Mouse (Mus musculus): Measurements from ENCODE around the gene Prpf18.
"Not testable (repeated sequence)": the region's sequence is repeated elsewhere in the genome, so short reads cannot be mapped to it uniquely, and the experiment has no call there.

Prpf18 gene

GRCm38 (mm10) chr2:4651500-4652285, at the start of gene Prpf18:
Prpf18 (minus strand) TSS chr2:4652113.
- DNase-seq = peak; percentile 83

- DNase-seq = no peak
Observed at GRCm38 (mm10) chr2:4679886-4680285, 28.0 kb upstream of the Prpf18 start.

- DNase-seq = no peak
Observed at GRCm38 (mm10) chr2:4671636-4672035, 19.7 kb upstream of the Prpf18 start.

GRCm38 (mm10) chr2:4669701-4670100, 17.8 kb upstream of the Prpf18 start:
- no peak for DNase-seq

- DNase-seq = no peak
Observed at GRCm38 (mm10) chr2:4668626-4669025, 16.7 kb upstream of the Prpf18 start.

GRCm38 (mm10) chr2:4660677-4661076, 8.8 kb upstream of the Prpf18 start:
- no peak for DNase-seq

GRCm38 (mm10) chr2:4649646-4650045, 2.3 kb downstream of the Prpf18 start:
- DNase-seq = no peak

- DNase-seq = no peak
Observed at GRCm38 (mm10) chr2:4648094-4648493, 3.8 kb downstream of the Prpf18 start.

- DNase-seq = no peak
Observed at GRCm38 (mm10) chr2:4645066-4645465, 6.8 kb downstream of the Prpf18 start.

GRCm38 (mm10) chr2:4638189-4638588, 13.7 kb downstream of the Prpf18 start:
- DNase-seq = no peak

- no peak for DNase-seq
Observed at GRCm38 (mm10) chr2:4636656-4637055, 15.3 kb downstream of the Prpf18 start.

- DNase-seq = no peak
Observed at GRCm38 (mm10) chr2:4635804-4636203, 16.1 kb downstream of the Prpf18 start.

- DNase-seq = no peak
Observed at GRCm38 (mm10) chr2:4630197-4630835, 21.6 kb downstream of the Prpf18 start.

- DNase-seq = no peak
Observed at GRCm38 (mm10) chr2:4629470-4629869, 22.4 kb downstream of the Prpf18 start.

GRCm38 (mm10) chr2:4628920-4629319, 23.0 kb downstream of the Prpf18 start:
- DNase-seq = no peak

GRCm38 (mm10) chr2:4626911-4627310, 25.0 kb downstream of the Prpf18 start:
- DNase-seq = no peak

- DNase-seq = no peak
Observed at GRCm38 (mm10) chr2:4621471-4621985, 30.4 kb downstream of the Prpf18 start.

GRCm38 (mm10) chr2:4620640-4621401, 31.1 kb downstream of the Prpf18 start:
- DNase-seq = no peak

GRCm38 (mm10) chr2:4619893-4620593, 31.9 kb downstream of the Prpf18 start:
- DNase-seq = no peak

GRCm38 (mm10) chr2:4619126-4619525, 32.8 kb downstream of the Prpf18 start:
- DNase-seq = not testable (repeated sequence)

- DNase-seq = no peak
Observed at GRCm38 (mm10) chr2:4616995-4617394, 34.9 kb downstream of the Prpf18 start.

GRCm38 (mm10) chr2:4615014-4615546, 36.8 kb downstream of the Prpf18 start:
- no peak for DNase-seq
